Mouse (Mus musculus) MEL (cell line): ENCODE data around the gene Ephx4. TPM values are rescaled to one million over a fixed set of nuclear protein-coding genes. Genes with fewer than 3 reads are reported as not detected.

Source experiments
- DNase-seq: peaks from one replicate; pipeline ENCODE4 v3.0.0; 2011; ENCODE audit warnings: low read depth, low spot score
- H3K27ac ChIP-seq: 2 replicates; pipeline ENCODE4 v1.5.1; 2012; ENCODE audit warnings: low read depth, mild to moderate bottlenecking, control low read depth, low read length, moderate library complexity; ENCODE audit not compliant: control insufficient read depth
- H3K27me3 ChIP-seq, 2 experiments: fragments of 150-350 bp in 1 of 2; sonication (generic) in 1 of 2; 2 replicates each; pipeline ENCODE4 v1.6.1; 2012; ENCODE audit warnings: low read length in 2 of 2, mild to moderate bottlenecking in 2 of 2, improper control_type of control experiment in 1 of 2, moderate library complexity in 1 of 2; ENCODE audit not compliant: insufficient read depth in 2 of 2, control insufficient read depth in 1 of 2
- H3K36me3 ChIP-seq, 2 experiments: 2 replicates each; pipeline ENCODE4 v1.6.1; 2012 to 2014; ENCODE audit warnings: low read length in 2 of 2, improper control_type of control experiment in 1 of 2, inconsistent platforms in 1 of 2, mild to moderate bottlenecking in 1 of 2; ENCODE audit not compliant: insufficient read depth in 2 of 2, control insufficient read depth in 1 of 2
- H3K4me1 ChIP-seq, 2 experiments: fragments of 150-350 bp in 1 of 2; sonication (generic) in 1 of 2; 2 replicates each; pipeline ENCODE4 v1.6.1; 2012; ENCODE audit warnings: low read length in 2 of 2, improper control_type of control experiment in 1 of 2, mild to moderate bottlenecking in 1 of 2; ENCODE audit not compliant: insufficient read depth in 2 of 2, control insufficient read depth in 1 of 2
- H3K4me3 ChIP-seq, 2 experiments: fragments of 150-350 bp in 1 of 2; sonication (generic) in 1 of 2; 2 replicates each; pipeline ENCODE4 v1.5.1; 2012; ENCODE audit warnings: low read depth in 2 of 2, low read length in 2 of 2, mild to moderate bottlenecking in 2 of 2, moderate library complexity in 2 of 2, control low read depth in 1 of 2, improper control_type of control experiment in 1 of 2; ENCODE audit not compliant: control insufficient read depth in 1 of 2, insufficient read depth in 1 of 2
- H3K79me2 ChIP-seq: 2 replicates; pipeline ENCODE4 v1.6.1; 2012; ENCODE audit warnings: mild to moderate bottlenecking, low read length, moderate library complexity; ENCODE audit not compliant: control insufficient read depth, poor library complexity, insufficient read depth
- H3K9ac ChIP-seq: 2 replicates; pipeline ENCODE4 v1.6.1; 2012; ENCODE audit warnings: low read depth, mild to moderate bottlenecking, control low read depth, low read length, moderate library complexity; ENCODE audit not compliant: control insufficient read depth, poor library complexity, severe bottlenecking
- H3K9me3 ChIP-seq: fragments of 150-350 bp; sonication (generic); replicated peaks from 2 replicates; pipeline ENCODE4 v1.6.1; 2012; ENCODE audit warnings: mild to moderate bottlenecking, low read length, improper control_type of control experiment, moderate library complexity; ENCODE audit not compliant: insufficient read depth
- CTCF ChIP-seq, 3 experiments: IDR thresholded peaks in 2 of 3; conservative IDR thresholded peaks in 1 of 3; 2 replicates each; pipeline ENCODE4 v1.5.1; 2011 to 2012; ENCODE audit warnings: low read length in 3 of 3, low read depth in 2 of 3, mild to moderate bottlenecking in 2 of 3, improper control_type of control experiment in 1 of 3, inconsistent platforms in 1 of 3, mixed read lengths in 1 of 3, moderate library complexity in 1 of 3; ENCODE audit not compliant: control insufficient read depth in 1 of 3, insufficient read depth in 1 of 3, poor library complexity in 1 of 3, severe bottlenecking in 1 of 3
- E2F4 ChIP-seq: IDR thresholded peaks from 2 replicates; pipeline ENCODE4 v1.6.1; 2011; ENCODE audit warnings: low read depth, low read length, improper control_type of control experiment, borderline replicate concordance
- EP300 ChIP-seq, 2 experiments: IDR thresholded peaks; 2 replicates each; pipeline ENCODE4 v1.6.1; 2011; ENCODE audit warnings: improper control_type of control experiment in 2 of 2, low read length in 2 of 2, low read depth in 1 of 2, mild to moderate bottlenecking in 1 of 2
- ETS1 ChIP-seq: IDR thresholded peaks from 2 replicates; pipeline ENCODE4 v1.6.1; 2012; ENCODE audit warnings: low read depth, mild to moderate bottlenecking, inconsistent platforms, low read length, improper control_type of control experiment, moderate library complexity
- HCFC1 ChIP-seq: IDR thresholded peaks from 2 replicates; pipeline ENCODE4 v1.6.1; 2012; ENCODE audit warnings: low read depth, mild to moderate bottlenecking, inconsistent platforms, low read length, improper control_type of control experiment, moderate library complexity
- JUND ChIP-seq: IDR thresholded peaks from 2 replicates; pipeline ENCODE4 v1.6.1; 2011; ENCODE audit warnings: low read depth, mild to moderate bottlenecking, improper control_type of control experiment, low read length
- KAT2A ChIP-seq: conservative IDR thresholded peaks from 2 replicates; pipeline ENCODE4 v1.6.1; 2012; ENCODE audit warnings: low read depth, low read length, improper control_type of control experiment, inconsistent platforms
- MXI1 ChIP-seq: IDR thresholded peaks from 2 replicates; pipeline ENCODE4 v1.6.1; 2011; ENCODE audit warnings: mild to moderate bottlenecking, low read depth, low read length, improper control_type of control experiment
- MYC ChIP-seq: IDR thresholded peaks from 2 replicates; pipeline ENCODE4 v1.6.1; 2011; ENCODE audit warnings: low read depth, mild to moderate bottlenecking, low read length, improper control_type of control experiment, moderate library complexity
- NELFE ChIP-seq: IDR thresholded peaks from 2 replicates; pipeline ENCODE4 v1.6.1; 2011; ENCODE audit warnings: low read depth, low read length, improper control_type of control experiment
- NRF1 ChIP-seq: IDR thresholded peaks from 2 replicates; pipeline ENCODE4 v1.6.1; 2014; ENCODE audit warnings: low read depth, mild to moderate bottlenecking, inconsistent platforms, low read length, improper control_type of control experiment, moderate library complexity; ENCODE audit not compliant: poor library complexity, insufficient read depth, severe bottlenecking
- POLR2A ChIP-seq, 2 experiments: IDR thresholded peaks; 2 replicates each; pipeline ENCODE4 v1.6.1; 2011 to 2012; ENCODE audit warnings: low read length in 2 of 2, mild to moderate bottlenecking in 2 of 2, control low read depth in 1 of 2, improper control_type of control experiment in 1 of 2, low read depth in 1 of 2, moderate library complexity in 1 of 2; ENCODE audit not compliant: control insufficient read depth in 1 of 2, insufficient read depth in 1 of 2, poor library complexity in 1 of 2
- POLR2AphosphoS5 ChIP-seq: IDR thresholded peaks from 2 replicates; pipeline ENCODE4 v1.6.1; 2012; ENCODE audit warnings: low read depth, borderline replicate concordance, mild to moderate bottlenecking, inconsistent platforms, low read length, moderate library complexity, mixed read lengths
- RAD21 ChIP-seq: IDR thresholded peaks from 2 replicates; pipeline ENCODE4 v1.6.1; 2011; ENCODE audit warnings: mild to moderate bottlenecking, low read depth, low read length, improper control_type of control experiment
- SIN3A ChIP-seq: IDR thresholded peaks from 2 replicates; pipeline ENCODE4 v1.6.1; 2012; ENCODE audit warnings: low read length, improper control_type of control experiment, inconsistent platforms
- UBTF ChIP-seq: IDR thresholded peaks from 2 replicates; pipeline ENCODE4 v1.6.1; 2012; ENCODE audit warnings: low read depth, mild to moderate bottlenecking, inconsistent platforms, low read length, improper control_type of control experiment, moderate library complexity, borderline replicate concordance; ENCODE audit not compliant: insufficient read depth
- USF1 ChIP-seq: IDR thresholded peaks from 2 replicates; pipeline ENCODE4 v1.6.1; 2014; ENCODE audit warnings: low read depth, mild to moderate bottlenecking, inconsistent platforms, low read length, improper control_type of control experiment, moderate library complexity
- USF2 ChIP-seq, 2 experiments: IDR thresholded peaks; 2 replicates each; pipeline ENCODE4 v1.6.1; 2011 to 2012; ENCODE audit warnings: improper control_type of control experiment in 2 of 2, low read length in 2 of 2, borderline replicate concordance in 1 of 2, inconsistent platforms in 1 of 2, low read depth in 1 of 2, mild to moderate bottlenecking in 1 of 2; ENCODE audit not compliant: insufficient read depth in 1 of 2
- ZC3H11A ChIP-seq: IDR thresholded peaks from 2 replicates; pipeline ENCODE4 v1.6.1; 2012; ENCODE audit warnings: low read depth, mild to moderate bottlenecking, inconsistent platforms, low read length, improper control_type of control experiment
- ZKSCAN1 ChIP-seq: IDR thresholded peaks from 2 replicates; pipeline ENCODE4 v1.6.1; 2012; ENCODE audit warnings: low read depth, mild to moderate bottlenecking, inconsistent platforms, low read length, improper control_type of control experiment, moderate library complexity
- ZNF384 ChIP-seq: IDR thresholded peaks from 2 replicates; pipeline ENCODE4 v1.6.1; 2012; ENCODE audit warnings: low read depth, mild to moderate bottlenecking, inconsistent platforms, low read length, improper control_type of control experiment
- polyA plus RNA-seq, 2 experiments: library from polyadenylated mRNA; stranded (reverse) in 1 of 2; unstranded in 1 of 2; fragments of >175 nt in 1 of 2; fragments of >200 nt in 1 of 2; gene quantifications; 2 replicates each; pipeline versions ENCODE4 v1.2.1 to v1.2.4; 2012; ENCODE audit warnings: low replicate concordance in 2 of 2, low read depth in 1 of 2; ENCODE audit not compliant: insufficient read length in 2 of 2, insufficient read depth in 1 of 2, missing spikeins in 1 of 2
- total RNA-seq: library from RNA; depleted of rRNA; stranded (reverse); fragments of 300-350 nt; gene quantifications from 2 replicates; pipeline ENCODE4 v1.2.3, GENCODE M21; 2012

Ephx4 gene
- total and polyA plus RNA-seq, 3 experiments: 0.39 to 1.4 TPM; not detected in 1

- H3K27me3 ChIP-seq: no peaks in the 10 kb centered on the region
- DNase-seq: no peak
- no peak overlapping the region for H3K9ac ChIP-seq
- H3K36me3 ChIP-seq: no peaks in the 10 kb centered on the region
- no peak overlapping the region for H3K4me3 ChIP-seq
- H3K4me1 ChIP-seq: peaks cover 0 to 2% of the 10 kb centered on the region in 2 experiments; a peak in 1 of 4 replicates
- no peaks in the 10 kb centered on the region for H3K9me3 ChIP-seq
- H3K79me2 ChIP-seq: no peaks in the 10 kb centered on the region
- TF ChIP-seq RAD21: no peak
- no peak for TF ChIP-seq USF2 (IDR thresholded peaks at IDR 0.05; ENCODE audit: borderline replicate concordance in 1 of 2, insufficient read depth in 1 of 2, low read depth in 1 of 2, low read length in 2 of 2)
- TF ChIP-seq CTCF (IDR thresholded peaks at IDR 0.05 in 2 of 3, conservative IDR thresholded peaks at IDR 0.05 in 1 of 3; ENCODE audit: control insufficient read depth in 1 of 3, insufficient read depth in 1 of 3, low read depth in 2 of 3, low read length in 3 of 3, poor library complexity in 1 of 3, severe bottlenecking in 1 of 3): no peak
- TF ChIP-seq JUND: no peak
- TF ChIP-seq SIN3A: no peak
- no peak for TF ChIP-seq E2F4
- TF ChIP-seq MXI1: no peak
- TF ChIP-seq ETS1: no peak
- TF ChIP-seq KAT2A: no peak
- H3K27ac ChIP-seq: no peak overlapping the region
Observed at GRCm38 (mm10) chr5:107448784-107449183, 46.2 kb downstream of the Ephx4 start.

GRCm38 (mm10) chr5:107449620-107450019 lies 47.1 kb downstream of the Ephx4 start:
- H3K79me2 ChIP-seq: no peaks in the 10 kb centered on the region
- H3K9me3 ChIP-seq: no peaks in the 10 kb centered on the region
- DNase-seq: no peak
- H3K9ac ChIP-seq: no peak overlapping the region
- no peaks in the 10 kb centered on the region for H3K27me3 ChIP-seq
- TF ChIP-seq MYC (no peak), ZC3H11A (no peak), MXI1 (no peak), POLR2A (IDR thresholded peaks at IDR 0.05; ENCODE audit: control insufficient read depth in 1 of 2, insufficient read depth in 1 of 2, low read depth in 1 of 2, low read length in 2 of 2, poor library complexity in 1 of 2) (no peak), POLR2AphosphoS5 (no peak), JUND (no peak), ZKSCAN1 (no peak), HCFC1 (no peak), USF2 (IDR thresholded peaks at IDR 0.05; ENCODE audit: borderline replicate concordance in 1 of 2, insufficient read depth in 1 of 2, low read depth in 1 of 2, low read length in 2 of 2) (no peak), NELFE (no peak), EP300 (IDR thresholded peaks at IDR 0.05; ENCODE audit: low read depth in 1 of 2, low read length in 2 of 2) (no peak), ZNF384 (no peak), NRF1 (no peak), E2F4 (no peak), RAD21 (no peak), UBTF (no peak), USF1 (no peak)
- no peak overlapping the region for H3K27ac ChIP-seq
- H3K36me3 ChIP-seq: no peaks in the 10 kb centered on the region
- H3K4me1 ChIP-seq: peaks cover 0 to 2% of the 10 kb centered on the region in 2 experiments; a peak in 1 of 4 replicates
- no peak overlapping the region for H3K4me3 ChIP-seq
